Mouse (Mus musculus) MEL (cell line): ENCODE measurements around the gene Zfp961. TPM values are rescaled to one million over a fixed set of nuclear protein-coding genes. Genes with fewer than 3 reads are reported as not detected.
A peak's percentile ranks its signal among the peaks of the same experiment; 100 is the strongest.

Source experiments
- DNase-seq: peaks from one replicate; pipeline ENCODE4 v3.0.0; 2011; ENCODE audit warnings: low read depth, low spot score
- H3K27ac ChIP-seq: 2 replicates; pipeline ENCODE4 v1.5.1; 2012; ENCODE audit warnings: low read depth, mild to moderate bottlenecking, control low read depth, low read length, moderate library complexity; ENCODE audit not compliant: control insufficient read depth
- H3K27me3 ChIP-seq, 2 experiments: fragments of 150-350 bp in 1 of 2; sonication (generic) in 1 of 2; 2 replicates each; pipeline ENCODE4 v1.6.1; 2012; ENCODE audit warnings: low read length in 2 of 2, mild to moderate bottlenecking in 2 of 2, improper control_type of control experiment in 1 of 2, moderate library complexity in 1 of 2; ENCODE audit not compliant: insufficient read depth in 2 of 2, control insufficient read depth in 1 of 2
- H3K36me3 ChIP-seq, 2 experiments: 2 replicates each; pipeline ENCODE4 v1.6.1; 2012 to 2014; ENCODE audit warnings: low read length in 2 of 2, improper control_type of control experiment in 1 of 2, inconsistent platforms in 1 of 2, mild to moderate bottlenecking in 1 of 2; ENCODE audit not compliant: insufficient read depth in 2 of 2, control insufficient read depth in 1 of 2
- H3K4me1 ChIP-seq, 2 experiments: fragments of 150-350 bp in 1 of 2; sonication (generic) in 1 of 2; 2 replicates each; pipeline ENCODE4 v1.6.1; 2012; ENCODE audit warnings: low read length in 2 of 2, improper control_type of control experiment in 1 of 2, mild to moderate bottlenecking in 1 of 2; ENCODE audit not compliant: insufficient read depth in 2 of 2, control insufficient read depth in 1 of 2
- H3K4me3 ChIP-seq, 2 experiments: fragments of 150-350 bp in 1 of 2; sonication (generic) in 1 of 2; 2 replicates each; pipeline ENCODE4 v1.5.1; 2012; ENCODE audit warnings: low read depth in 2 of 2, low read length in 2 of 2, mild to moderate bottlenecking in 2 of 2, moderate library complexity in 2 of 2, control low read depth in 1 of 2, improper control_type of control experiment in 1 of 2; ENCODE audit not compliant: control insufficient read depth in 1 of 2, insufficient read depth in 1 of 2
- H3K79me2 ChIP-seq: 2 replicates; pipeline ENCODE4 v1.6.1; 2012; ENCODE audit warnings: mild to moderate bottlenecking, low read length, moderate library complexity; ENCODE audit not compliant: control insufficient read depth, poor library complexity, insufficient read depth
- H3K9ac ChIP-seq: 2 replicates; pipeline ENCODE4 v1.6.1; 2012; ENCODE audit warnings: low read depth, mild to moderate bottlenecking, control low read depth, low read length, moderate library complexity; ENCODE audit not compliant: control insufficient read depth, poor library complexity, severe bottlenecking
- H3K9me3 ChIP-seq: fragments of 150-350 bp; sonication (generic); replicated peaks from 2 replicates; pipeline ENCODE4 v1.6.1; 2012; ENCODE audit warnings: mild to moderate bottlenecking, low read length, improper control_type of control experiment, moderate library complexity; ENCODE audit not compliant: insufficient read depth
- BHLHE40 ChIP-seq: IDR thresholded peaks from 2 replicates; pipeline ENCODE4 v1.6.1; 2012; ENCODE audit warnings: low read depth, mild to moderate bottlenecking, inconsistent platforms, low read length, improper control_type of control experiment, borderline replicate concordance
- CHD1 ChIP-seq: IDR thresholded peaks from 2 replicates; pipeline ENCODE4 v1.6.1; 2012; ENCODE audit warnings: low read depth, mild to moderate bottlenecking, inconsistent platforms, low read length, improper control_type of control experiment
- CHD2 ChIP-seq: IDR thresholded peaks from 2 replicates; pipeline ENCODE4 v1.6.1; 2011; ENCODE audit warnings: low read length, improper control_type of control experiment
- CTCF ChIP-seq, 3 experiments: IDR thresholded peaks in 2 of 3; conservative IDR thresholded peaks in 1 of 3; 2 replicates each; pipeline ENCODE4 v1.5.1; 2011 to 2012; ENCODE audit warnings: low read length in 3 of 3, low read depth in 2 of 3, mild to moderate bottlenecking in 2 of 3, improper control_type of control experiment in 1 of 3, inconsistent platforms in 1 of 3, mixed read lengths in 1 of 3, moderate library complexity in 1 of 3; ENCODE audit not compliant: control insufficient read depth in 1 of 3, insufficient read depth in 1 of 3, poor library complexity in 1 of 3, severe bottlenecking in 1 of 3
- E2F4 ChIP-seq: IDR thresholded peaks from 2 replicates; pipeline ENCODE4 v1.6.1; 2011; ENCODE audit warnings: low read depth, low read length, improper control_type of control experiment, borderline replicate concordance
- ELF1 ChIP-seq: IDR thresholded peaks from 2 replicates; pipeline ENCODE4 v1.6.1; 2014; ENCODE audit warnings: low read depth, mild to moderate bottlenecking, inconsistent platforms, low read length, improper control_type of control experiment, moderate library complexity
- EP300 ChIP-seq, 2 experiments: IDR thresholded peaks; 2 replicates each; pipeline ENCODE4 v1.6.1; 2011; ENCODE audit warnings: improper control_type of control experiment in 2 of 2, low read length in 2 of 2, low read depth in 1 of 2, mild to moderate bottlenecking in 1 of 2
- GABPA ChIP-seq: IDR thresholded peaks from 2 replicates; pipeline ENCODE4 v1.6.1; 2012; ENCODE audit warnings: low read depth, mild to moderate bottlenecking, inconsistent platforms, low read length, improper control_type of control experiment, moderate library complexity
- GATA1 ChIP-seq: IDR thresholded peaks from 2 replicates; pipeline ENCODE4 v1.6.1; 2011; ENCODE audit warnings: low read depth, low read length, improper control_type of control experiment
- HCFC1 ChIP-seq: IDR thresholded peaks from 2 replicates; pipeline ENCODE4 v1.6.1; 2012; ENCODE audit warnings: low read depth, mild to moderate bottlenecking, inconsistent platforms, low read length, improper control_type of control experiment, moderate library complexity
- JUND ChIP-seq: IDR thresholded peaks from 2 replicates; pipeline ENCODE4 v1.6.1; 2011; ENCODE audit warnings: low read depth, mild to moderate bottlenecking, improper control_type of control experiment, low read length
- KAT2A ChIP-seq: conservative IDR thresholded peaks from 2 replicates; pipeline ENCODE4 v1.6.1; 2012; ENCODE audit warnings: low read depth, low read length, improper control_type of control experiment, inconsistent platforms
- MAFK ChIP-seq: IDR thresholded peaks from 2 replicates; pipeline ENCODE4 v1.6.1; 2011; ENCODE audit warnings: low read depth, mild to moderate bottlenecking, low read length, improper control_type of control experiment, borderline replicate concordance
- MAX ChIP-seq: IDR thresholded peaks from 2 replicates; pipeline ENCODE4 v1.6.1; 2011; ENCODE audit warnings: low read length, improper control_type of control experiment
- MAZ ChIP-seq: IDR thresholded peaks from 2 replicates; pipeline ENCODE4 v1.6.1; 2012; ENCODE audit warnings: low read depth, mild to moderate bottlenecking, inconsistent platforms, low read length, improper control_type of control experiment
- MEF2A ChIP-seq: IDR thresholded peaks from 2 replicates; pipeline ENCODE4 v1.6.1; 2014; ENCODE audit warnings: low read depth, mild to moderate bottlenecking, inconsistent platforms, low read length, improper control_type of control experiment; ENCODE audit not compliant: poor library complexity, insufficient replicate concordance, severe bottlenecking; ENCODE audit errors: extremely low read depth
- MXI1 ChIP-seq: IDR thresholded peaks from 2 replicates; pipeline ENCODE4 v1.6.1; 2011; ENCODE audit warnings: mild to moderate bottlenecking, low read depth, low read length, improper control_type of control experiment
- MYB ChIP-seq: IDR thresholded peaks from 2 replicates; pipeline ENCODE4 v1.6.1; 2011; ENCODE audit warnings: mild to moderate bottlenecking, low read depth, low read length, improper control_type of control experiment
- MYC ChIP-seq: IDR thresholded peaks from 2 replicates; pipeline ENCODE4 v1.6.1; 2011; ENCODE audit warnings: low read depth, mild to moderate bottlenecking, low read length, improper control_type of control experiment, moderate library complexity
- NELFE ChIP-seq: IDR thresholded peaks from 2 replicates; pipeline ENCODE4 v1.6.1; 2011; ENCODE audit warnings: low read depth, low read length, improper control_type of control experiment
- NRF1 ChIP-seq: IDR thresholded peaks from 2 replicates; pipeline ENCODE4 v1.6.1; 2014; ENCODE audit warnings: low read depth, mild to moderate bottlenecking, inconsistent platforms, low read length, improper control_type of control experiment, moderate library complexity; ENCODE audit not compliant: poor library complexity, insufficient read depth, severe bottlenecking
- POLR2A ChIP-seq, 2 experiments: IDR thresholded peaks; 2 replicates each; pipeline ENCODE4 v1.6.1; 2011 to 2012; ENCODE audit warnings: low read length in 2 of 2, mild to moderate bottlenecking in 2 of 2, control low read depth in 1 of 2, improper control_type of control experiment in 1 of 2, low read depth in 1 of 2, moderate library complexity in 1 of 2; ENCODE audit not compliant: control insufficient read depth in 1 of 2, insufficient read depth in 1 of 2, poor library complexity in 1 of 2
- POLR2AphosphoS2 ChIP-seq: IDR thresholded peaks from 2 replicates; pipeline ENCODE4 v1.6.1; 2011; ENCODE audit warnings: low read length, improper control_type of control experiment
- POLR2AphosphoS5 ChIP-seq: IDR thresholded peaks from 2 replicates; pipeline ENCODE4 v1.6.1; 2012; ENCODE audit warnings: low read depth, borderline replicate concordance, mild to moderate bottlenecking, inconsistent platforms, low read length, moderate library complexity, mixed read lengths
- RAD21 ChIP-seq: IDR thresholded peaks from 2 replicates; pipeline ENCODE4 v1.6.1; 2011; ENCODE audit warnings: mild to moderate bottlenecking, low read depth, low read length, improper control_type of control experiment
- RCOR1 ChIP-seq: IDR thresholded peaks from 2 replicates; pipeline ENCODE4 v1.6.1; 2012; ENCODE audit warnings: low read depth, mild to moderate bottlenecking, inconsistent platforms, low read length, improper control_type of control experiment
- SIN3A ChIP-seq: IDR thresholded peaks from 2 replicates; pipeline ENCODE4 v1.6.1; 2012; ENCODE audit warnings: low read length, improper control_type of control experiment, inconsistent platforms
- SMC3 ChIP-seq: IDR thresholded peaks from 2 replicates; pipeline ENCODE4 v1.6.1; 2011; ENCODE audit warnings: low read depth, low read length, improper control_type of control experiment
- TAL1 ChIP-seq: IDR thresholded peaks from 2 replicates; pipeline ENCODE4 v1.6.1; 2012; ENCODE audit warnings: mild to moderate bottlenecking, inconsistent platforms, low read length, moderate library complexity, mixed read lengths
- TBP ChIP-seq: IDR thresholded peaks from 2 replicates; pipeline ENCODE4 v1.8.0; 2011; ENCODE audit warnings: low read depth, low read length, improper control_type of control experiment
- TCF12 ChIP-seq: IDR thresholded peaks from 2 replicates; pipeline ENCODE4 v1.6.1; 2014; ENCODE audit warnings: low read depth, mild to moderate bottlenecking, inconsistent platforms, low read length, improper control_type of control experiment, moderate library complexity
- UBTF ChIP-seq: IDR thresholded peaks from 2 replicates; pipeline ENCODE4 v1.6.1; 2012; ENCODE audit warnings: low read depth, mild to moderate bottlenecking, inconsistent platforms, low read length, improper control_type of control experiment, moderate library complexity, borderline replicate concordance; ENCODE audit not compliant: insufficient read depth
- USF1 ChIP-seq: IDR thresholded peaks from 2 replicates; pipeline ENCODE4 v1.6.1; 2014; ENCODE audit warnings: low read depth, mild to moderate bottlenecking, inconsistent platforms, low read length, improper control_type of control experiment, moderate library complexity
- USF2 ChIP-seq, 2 experiments: IDR thresholded peaks; 2 replicates each; pipeline ENCODE4 v1.6.1; 2011 to 2012; ENCODE audit warnings: improper control_type of control experiment in 2 of 2, low read length in 2 of 2, borderline replicate concordance in 1 of 2, inconsistent platforms in 1 of 2, low read depth in 1 of 2, mild to moderate bottlenecking in 1 of 2; ENCODE audit not compliant: insufficient read depth in 1 of 2
- ZC3H11A ChIP-seq: IDR thresholded peaks from 2 replicates; pipeline ENCODE4 v1.6.1; 2012; ENCODE audit warnings: low read depth, mild to moderate bottlenecking, inconsistent platforms, low read length, improper control_type of control experiment
- ZKSCAN1 ChIP-seq: IDR thresholded peaks from 2 replicates; pipeline ENCODE4 v1.6.1; 2012; ENCODE audit warnings: low read depth, mild to moderate bottlenecking, inconsistent platforms, low read length, improper control_type of control experiment, moderate library complexity
- ZMIZ1 ChIP-seq: IDR thresholded peaks from 2 replicates; pipeline ENCODE4 v1.6.1; 2012; ENCODE audit warnings: low read depth, mild to moderate bottlenecking, inconsistent platforms, low read length, improper control_type of control experiment, moderate library complexity
- ZNF384 ChIP-seq: IDR thresholded peaks from 2 replicates; pipeline ENCODE4 v1.6.1; 2012; ENCODE audit warnings: low read depth, mild to moderate bottlenecking, inconsistent platforms, low read length, improper control_type of control experiment
- polyA plus RNA-seq, 2 experiments: library from polyadenylated mRNA; stranded (reverse) in 1 of 2; unstranded in 1 of 2; fragments of >175 nt in 1 of 2; fragments of >200 nt in 1 of 2; gene quantifications; 2 replicates each; pipeline versions ENCODE4 v1.2.1 to v1.2.4; 2012; ENCODE audit warnings: low replicate concordance in 2 of 2, low read depth in 1 of 2; ENCODE audit not compliant: insufficient read length in 2 of 2, insufficient read depth in 1 of 2, missing spikeins in 1 of 2
- total RNA-seq: library from RNA; depleted of rRNA; stranded (reverse); fragments of 300-350 nt; gene quantifications from 2 replicates; pipeline ENCODE4 v1.2.3, GENCODE M21; 2012

Zfp961 gene
- total and polyA plus RNA-seq, 3 experiments: 26.1 to 30.6 TPM; not detected in 1

DNA sequence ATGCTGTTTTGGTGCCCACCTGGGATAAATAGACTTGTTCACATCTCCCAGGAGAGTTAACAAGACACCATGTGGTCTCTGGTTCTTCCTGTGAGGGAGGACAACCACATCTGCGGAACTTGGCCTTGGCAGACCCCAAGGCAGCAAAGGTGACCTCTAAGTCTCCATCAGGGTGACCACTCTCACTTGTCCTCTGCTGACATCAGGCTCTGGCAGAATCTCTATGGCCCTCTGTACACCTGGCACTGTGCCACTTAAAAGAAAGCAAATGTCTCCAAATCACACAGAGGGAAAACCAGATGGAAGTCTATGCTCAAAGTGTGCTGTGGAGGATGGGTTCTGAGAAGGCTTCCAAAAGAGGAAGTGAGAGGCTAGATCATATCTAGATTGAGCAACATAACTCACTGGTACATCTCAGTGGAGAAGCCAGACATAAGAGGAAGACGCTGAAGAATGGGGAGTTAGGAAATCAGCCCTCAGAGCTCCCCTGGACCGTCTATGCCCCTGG is 57.4 kb downstream of the Zfp961 start:
- Histone ChIP-seq H3K9me3 (no peaks in the 10 kb centered on the region), H3K79me2 (no peaks in the 10 kb centered on the region), H3K4me1 (peaks cover 0 to 7% of the 10 kb centered on the region in 2 experiments; a peak in 1 of 4 replicates), H3K27me3 (no peaks in the 10 kb centered on the region; a peak in 1 of 4 replicates), H3K9ac (no peak overlapping the region), H3K4me3 (no peak overlapping the region), H3K36me3 (no peaks in the 10 kb centered on the region), H3K27ac (no peak overlapping the region)
- DNase-seq: peak; percentile 70
- no peak for TF ChIP-seq ZC3H11A
- TF ChIP-seq JUND: no peak
- peak; percentile 22; the same call in 1 of the 2 replicates for TF ChIP-seq SMC3
- peak; percentile 80 for TF ChIP-seq GATA1
- TF ChIP-seq MAZ: no peak
- TF ChIP-seq TCF12: no peak
- no peak for TF ChIP-seq RAD21
- TF ChIP-seq MYC: no peak
- TF ChIP-seq MAFK: no peak
- no peak for TF ChIP-seq SIN3A
- no peak for TF ChIP-seq MYB
- no peak for TF ChIP-seq MEF2A
- no peak for TF ChIP-seq POLR2AphosphoS2
- peak; percentile 29; the same call in 1 of the 2 replicates for TF ChIP-seq BHLHE40
- peak; percentile 85 for TF ChIP-seq TBP
- TF ChIP-seq ZNF384: no peak
- no peak for TF ChIP-seq HCFC1
- TF ChIP-seq CHD1: no peak
- no peak for TF ChIP-seq GABPA
- TF ChIP-seq CTCF (IDR thresholded peaks at IDR 0.05 in 2 of 3, conservative IDR thresholded peaks at IDR 0.05 in 1 of 3; ENCODE audit: control insufficient read depth in 1 of 3, insufficient read depth in 1 of 3, low read depth in 2 of 3, low read length in 3 of 3, poor library complexity in 1 of 3, severe bottlenecking in 1 of 3): no peak
- no peak for TF ChIP-seq USF1
- no peak for TF ChIP-seq MAX
- TF ChIP-seq NRF1: no peak
- no peak for TF ChIP-seq ZMIZ1
- TF ChIP-seq MXI1: no peak
- peak; percentile 46; the same call in 1 of the 2 replicates for TF ChIP-seq CHD2
- no peak for TF ChIP-seq TAL1
- TF ChIP-seq NELFE: no peak
- no peak for TF ChIP-seq E2F4
- TF ChIP-seq RCOR1: 0 out of 2 replicates have a peak, but pooled peaks have one; percentile 40
- TF ChIP-seq EP300 (IDR thresholded peaks at IDR 0.05; ENCODE audit: low read depth in 1 of 2, low read length in 2 of 2): peak; percentile 53 to 83
- no peak for TF ChIP-seq POLR2A (IDR thresholded peaks at IDR 0.05; ENCODE audit: control insufficient read depth in 1 of 2, insufficient read depth in 1 of 2, low read depth in 1 of 2, low read length in 2 of 2, poor library complexity in 1 of 2)
- no peak for TF ChIP-seq ELF1
- TF ChIP-seq USF2 (IDR thresholded peaks at IDR 0.05; ENCODE audit: borderline replicate concordance in 1 of 2, insufficient read depth in 1 of 2, low read depth in 1 of 2, low read length in 2 of 2): no peak
- TF ChIP-seq ZKSCAN1: no peak
- no peak for TF ChIP-seq POLR2AphosphoS5
- no peak for TF ChIP-seq KAT2A
- no peak for TF ChIP-seq UBTF
